Mouse (Mus musculus) layer of hippocampus, postnatal 36 days (tissue): ENCODE data around the gene Xcr1. TPM values are rescaled to one million over a fixed set of nuclear protein-coding genes. Genes with fewer than 3 reads are reported as not detected.

Source experiments
- DNase-seq, 2 experiments: peaks; one replicate each; pipeline ENCODE4 v3.0.0; 2022
- total RNA-seq, 2 experiments: library from RNA; stranded (reverse); gene quantifications; 2 replicates each; pipeline ENCODE4 v1.2.3; 2021

The Xcr1 gene
- total RNA-seq, 2 experiments from 2014 or later = not detected

- no peak for DNase-seq
Observed at GRCm38 (mm10) chr9:123814821-123815220, 47.0 kb downstream of the Xcr1 start.

GRCm38 (mm10) chr9:123814326-123814725, 47.5 kb downstream of the Xcr1 start:
- DNase-seq = no peak

DNA sequence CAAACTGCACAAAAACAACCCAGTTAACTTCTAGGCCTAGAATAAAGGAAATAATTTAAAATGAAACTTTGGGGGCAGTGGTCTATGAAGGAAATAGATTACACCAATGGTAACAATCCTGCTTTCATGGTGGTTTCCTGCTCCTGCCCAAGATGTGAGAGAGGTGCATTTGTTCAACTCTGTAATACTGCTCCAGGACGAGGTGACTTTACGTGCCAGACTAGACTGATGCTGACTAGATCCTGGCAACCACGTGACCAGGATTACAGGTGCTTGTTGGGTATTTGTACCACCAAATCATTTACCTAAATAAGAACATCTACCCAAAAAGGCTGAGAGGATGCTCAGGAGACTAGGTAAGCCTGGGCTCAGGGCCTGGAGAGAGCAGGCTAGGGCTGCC, 50.0 kb downstream of the Xcr1 start:
- DNase-seq = no peak

DNA sequence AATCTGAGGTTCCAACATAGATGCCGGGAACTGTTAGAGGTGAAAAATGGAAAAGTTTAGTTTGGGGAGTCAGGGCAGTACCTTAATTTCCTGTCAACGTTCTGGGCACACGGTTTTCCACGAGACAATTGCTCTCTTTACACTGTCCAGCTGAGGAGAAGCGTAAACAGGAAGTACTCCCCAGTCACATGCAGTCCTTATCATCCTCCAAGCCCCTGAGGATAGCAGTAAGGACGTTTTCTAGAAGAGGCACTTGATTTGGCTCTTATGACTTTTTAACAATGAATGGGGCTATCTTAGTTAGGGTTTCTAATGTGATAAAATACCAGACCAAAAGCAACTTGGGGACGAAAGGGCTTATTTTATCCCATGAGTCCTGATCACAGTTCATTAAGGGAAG, 53.2 kb downstream of the Xcr1 start:
- no peak for DNase-seq

DNA sequence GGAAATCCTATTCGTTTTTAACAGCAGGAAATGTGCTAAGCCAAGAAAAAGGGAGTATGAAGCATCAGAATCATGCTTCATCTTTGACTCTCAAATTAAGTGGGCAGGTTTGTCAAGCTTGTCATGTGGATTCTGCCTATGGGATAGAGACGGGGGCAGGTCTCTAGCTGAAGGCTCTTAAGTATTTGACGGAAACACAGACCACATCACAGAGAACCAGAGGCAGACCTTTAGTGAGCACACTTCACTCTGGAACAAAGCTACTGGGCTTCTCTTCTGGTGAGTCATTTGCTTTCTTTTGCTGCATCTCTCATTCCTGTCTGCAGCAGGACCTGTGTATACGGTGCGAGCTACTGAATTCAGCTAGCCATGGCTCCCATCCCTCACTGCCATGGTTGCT, 55.6 kb downstream of the Xcr1 start, which contains the start of gene Cxcr6:
TSS of gene Cxcr6 (plus strand) at position 209 of the 400 bp plus-strand sequence.
- DNase-seq = no peak

DNA sequence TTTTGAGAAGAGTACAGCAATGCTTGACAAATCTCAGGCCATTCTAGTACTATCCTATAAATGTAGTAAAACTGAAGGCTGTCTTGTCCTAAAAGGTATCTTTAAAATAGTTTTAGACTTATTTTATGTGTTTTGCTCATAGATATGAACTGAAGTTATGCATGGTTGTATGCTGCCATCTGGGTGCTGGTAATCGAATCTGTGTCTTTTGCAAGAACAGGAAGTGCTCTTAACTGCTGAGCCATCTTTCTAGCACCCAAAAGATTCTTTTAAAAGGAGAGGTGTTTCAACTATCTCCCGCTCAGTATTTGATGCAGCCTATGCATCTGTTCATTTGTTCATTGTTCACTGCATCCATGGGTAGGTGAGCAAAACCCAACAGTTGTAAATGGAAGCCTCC, 56.6 kb downstream of the Xcr1 start:
- no peak for DNase-seq

DNA sequence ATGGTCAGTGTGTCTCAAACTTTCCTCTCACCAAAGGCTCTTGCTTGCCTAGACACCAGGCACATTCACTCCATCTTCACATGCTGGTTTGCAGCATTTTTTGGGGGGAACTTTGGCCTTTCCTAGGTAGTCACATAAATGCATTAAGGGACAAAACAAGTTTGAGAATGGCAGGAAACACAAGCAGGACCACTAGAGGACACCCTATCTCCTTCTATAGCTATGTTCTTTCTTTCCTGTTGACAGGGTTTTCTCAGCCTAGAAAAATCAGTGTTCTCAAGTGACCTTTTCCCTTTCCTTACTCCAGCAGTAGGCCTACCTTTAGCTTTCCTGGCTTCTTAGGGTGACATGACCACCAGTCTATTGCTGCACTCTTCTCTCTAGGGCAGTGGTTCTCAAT, 58.9 kb downstream of the Xcr1 start:
- no peak for DNase-seq

DNA sequence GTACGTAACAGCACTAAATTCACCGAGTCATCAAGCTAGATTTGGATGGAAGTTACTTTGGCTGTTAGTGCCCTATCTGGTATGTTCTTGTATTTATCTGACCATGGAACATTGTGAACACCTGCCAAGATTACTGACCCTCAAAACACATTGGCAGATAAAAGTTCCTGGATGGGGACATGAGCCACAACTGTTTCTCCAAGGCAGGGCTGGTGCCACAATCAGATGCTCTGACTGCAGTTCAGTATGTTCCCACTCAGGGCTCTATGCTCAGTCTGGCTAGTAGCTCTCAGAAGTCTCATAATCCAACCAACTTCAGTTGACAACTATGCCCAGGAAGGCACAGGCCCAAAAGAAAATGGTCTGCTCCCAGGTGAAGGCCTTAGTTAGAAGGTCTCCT, 59.4 kb downstream of the Xcr1 start:
- DNase-seq = no peak

Other genes with a start within 250 kb of the Xcr1 start
- under 1 TPM; 0.25 to 0.38 TPM for gene Slc6a20b, start 229.5 kb downstream of the Xcr1 start, total RNA-seq
- under 1 TPM; 0.23 to 0.32 TPM for gene Ccr9, start 183.6 kb downstream of the Xcr1 start, total RNA-seq
- gene Slc6a20a, start 183.1 kb downstream of the Xcr1 start, total RNA-seq = 10 to 100 TPM; 10.5 to 16.1 TPM
- gene Lztfl1, start 144.3 kb downstream of the Xcr1 start, total RNA-seq = 10 to 100 TPM; 65.1 to 65.5 TPM
- gene Cxcr6, start 55.6 kb downstream of the Xcr1 start, total RNA-seq = not detected
- 10 to 100 TPM; 41.3 to 47.8 TPM for gene Fyco1, start 10.1 kb downstream of the Xcr1 start, total RNA-seq
- gene Ccr1, start 106.7 kb upstream of the Xcr1 start, total RNA-seq = under 1 TPM; 0.18 to 0.22 TPM
- not detected for gene Ccr1l1, start 116.4 kb upstream of the Xcr1 start, total RNA-seq
- gene Ccr3, start 159.9 kb upstream of the Xcr1 start, total RNA-seq = not detected
- gene Ccr2, start 239.9 kb upstream of the Xcr1 start, total RNA-seq = under 1 TPM; 0.12 to 0.30 TPM